Mouse (Mus musculus): Measurements from ENCODE around the gene Cux1. TPM values are rescaled to one million over a fixed set of nuclear protein-coding genes. Genes with fewer than 3 reads are reported as not detected.

Gene Cux1
- polyA plus RNA-seq, 1 experiment from 2014 or later = 17.1 TPM

DNA sequence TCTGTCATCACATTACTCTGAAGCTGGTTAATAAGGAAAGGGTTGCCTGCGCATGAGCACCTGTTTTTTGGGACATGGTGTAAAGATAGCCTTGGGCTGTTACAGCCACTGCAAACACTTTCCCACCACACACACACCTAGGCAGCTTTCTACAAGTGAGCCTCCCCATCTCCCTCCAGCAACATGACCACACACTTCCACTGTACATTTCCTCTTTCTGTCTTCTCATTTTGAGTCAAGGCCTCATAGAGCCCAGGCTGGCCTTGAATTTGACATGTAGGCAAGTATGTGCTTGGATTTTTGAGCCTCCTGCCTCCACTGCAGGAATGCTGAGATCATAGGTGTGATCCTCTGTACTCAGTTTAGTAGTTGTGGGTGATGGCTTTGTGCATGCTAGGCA is 170.6 kb downstream of the Cux1 start:
- no peak overlapping the region for H3K27ac ChIP-seq (replicated peaks)
- H3K9ac ChIP-seq = no peak overlapping the region
- 56% methylated on average over 1 of the region's 1 CpGs for WGBS (ENCODE audit: insufficient replicate concordance)
- H3K4me3 ChIP-seq (replicated peaks) = no peak overlapping the region
- ATAC-seq (ENCODE audit: insufficient read depth) = no peak
- H3K4me1 ChIP-seq (replicated peaks) = peaks cover 11% of the 10 kb centered on the region
- no peaks in the 10 kb centered on the region for H3K9me3 ChIP-seq (replicated peaks)
- H3K4me2 ChIP-seq = no peak overlapping the region
- no peaks in the 10 kb centered on the region for H3K36me3 ChIP-seq (replicated peaks)
- no peaks in the 10 kb centered on the region for H3K27me3 ChIP-seq

DNA sequence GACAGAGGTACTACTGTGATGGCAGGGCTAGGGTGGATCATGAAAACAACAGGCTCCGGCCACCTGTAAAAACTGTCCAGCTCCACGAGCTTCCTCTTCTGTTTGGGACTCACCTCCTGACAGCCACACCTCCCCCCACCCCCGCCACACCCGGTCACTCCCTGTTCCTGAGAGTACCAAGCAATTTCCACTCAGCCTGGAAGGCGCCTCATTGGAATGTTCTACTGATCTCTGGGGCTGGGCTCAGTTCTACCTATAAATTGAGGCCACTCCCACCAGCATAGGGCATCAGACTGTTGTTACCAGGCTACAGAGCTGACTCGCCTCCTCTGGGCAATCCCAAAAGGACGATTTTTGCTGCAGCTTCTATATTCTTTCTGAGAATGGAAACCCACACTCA is 171.0 kb downstream of the Cux1 start:
- Histone ChIP-seq H3K4me2 (no peak overlapping the region), H3K27me3 (no peaks in the 10 kb centered on the region), H3K9ac (no peak overlapping the region), H3K9me3 (replicated peaks) (no peaks in the 10 kb centered on the region), H3K27ac (replicated peaks) (no peak overlapping the region), H3K4me3 (replicated peaks) (no peak overlapping the region), H3K36me3 (replicated peaks) (no peaks in the 10 kb centered on the region), H3K4me1 (replicated peaks) (peaks cover 11% of the 10 kb centered on the region)
- 60% methylated on average over 7 of the region's 7 CpGs for WGBS (ENCODE audit: insufficient replicate concordance)
- ATAC-seq (ENCODE audit: insufficient read depth) = no peak

DNA sequence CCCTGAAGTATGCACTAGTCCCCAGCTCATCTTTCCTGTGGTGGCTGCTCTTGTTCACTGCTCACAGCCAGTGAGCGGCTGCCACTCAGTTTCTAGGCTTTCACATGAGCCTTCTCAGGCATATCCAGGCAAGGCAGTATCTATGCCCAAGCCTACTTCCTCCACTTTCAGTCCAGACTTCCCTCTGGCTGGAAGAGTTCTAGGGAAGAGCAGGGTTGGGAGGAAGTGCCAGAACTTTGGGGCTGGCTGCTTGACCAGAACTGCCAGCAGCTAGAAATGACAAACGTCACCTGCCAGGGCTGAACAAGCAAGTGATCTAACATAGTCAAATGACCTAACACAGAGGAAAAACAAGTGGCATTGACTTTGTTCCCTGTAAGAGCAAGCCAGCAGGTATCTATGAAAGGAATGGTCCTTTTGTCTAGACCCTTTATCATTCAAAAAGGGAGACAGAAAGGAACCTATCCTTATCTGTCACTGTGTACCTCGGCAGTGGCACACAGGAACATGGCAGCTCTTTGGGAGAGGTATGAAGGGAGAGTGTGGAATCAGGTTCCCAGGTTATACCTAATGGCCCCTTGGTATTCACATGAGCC is 171.6 kb downstream of the Cux1 start:
- H3K9ac ChIP-seq = no peak overlapping the region
- H3K27ac ChIP-seq (replicated peaks) = no peak overlapping the region
- ATAC-seq (ENCODE audit: insufficient read depth) = no peak
- no peaks in the 10 kb centered on the region for H3K36me3 ChIP-seq (replicated peaks)
- no peak overlapping the region for H3K4me3 ChIP-seq (replicated peaks)
- H3K4me2 ChIP-seq = no peak overlapping the region
- WGBS (ENCODE audit: insufficient replicate concordance) = 51% methylated on average over 3 of the region's 3 CpGs
- H3K9me3 ChIP-seq (replicated peaks) = no peaks in the 10 kb centered on the region
- peaks cover 11% of the 10 kb centered on the region for H3K4me1 ChIP-seq (replicated peaks)
- no peaks in the 10 kb centered on the region for H3K27me3 ChIP-seq

DNA sequence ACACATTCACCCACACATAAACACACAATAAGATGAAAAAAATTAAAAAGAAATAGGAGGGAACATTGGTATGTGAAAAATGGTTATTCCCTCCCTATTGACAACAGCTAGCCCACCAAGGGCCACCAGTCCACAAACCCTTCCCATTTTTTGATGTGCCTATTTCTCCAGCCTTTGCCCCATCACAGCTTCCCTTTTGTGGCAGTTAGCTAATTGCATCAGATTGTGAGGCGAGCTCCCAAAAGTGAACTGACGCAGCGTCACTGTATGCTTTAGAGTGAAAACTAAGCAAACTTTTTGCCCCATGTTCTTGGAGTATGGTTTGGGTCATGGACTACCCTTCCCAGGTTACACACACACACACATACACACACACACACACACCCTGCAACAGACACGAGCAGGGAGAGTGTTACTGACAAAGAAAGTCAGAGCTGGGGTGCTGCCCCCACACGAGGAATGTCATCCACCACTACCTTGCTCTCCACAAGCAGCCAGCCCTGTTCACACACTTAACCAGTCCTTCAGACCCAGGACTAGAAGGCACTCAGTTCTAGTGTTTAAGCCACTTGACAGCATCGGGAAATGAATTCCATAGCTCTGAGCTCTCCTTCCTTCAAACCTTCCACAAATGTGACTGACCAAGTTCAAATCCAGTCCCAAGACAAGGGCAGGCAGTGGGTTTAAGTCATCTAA is 172.6 kb downstream of the Cux1 start:
- Histone ChIP-seq H3K9ac (no peak overlapping the region), H3K4me1 (replicated peaks) (peaks cover 11% of the 10 kb centered on the region), H3K9me3 (replicated peaks) (no peaks in the 10 kb centered on the region), H3K27me3 (no peaks in the 10 kb centered on the region), H3K27ac (replicated peaks) (no peak overlapping the region), H3K4me2 (no peak overlapping the region), H3K4me3 (replicated peaks) (no peak overlapping the region), H3K36me3 (replicated peaks) (no peaks in the 10 kb centered on the region)
- no peak for ATAC-seq (ENCODE audit: insufficient read depth)
- WGBS (ENCODE audit: insufficient replicate concordance) = 54% methylated on average over 6 of the region's 6 CpGs

DNA sequence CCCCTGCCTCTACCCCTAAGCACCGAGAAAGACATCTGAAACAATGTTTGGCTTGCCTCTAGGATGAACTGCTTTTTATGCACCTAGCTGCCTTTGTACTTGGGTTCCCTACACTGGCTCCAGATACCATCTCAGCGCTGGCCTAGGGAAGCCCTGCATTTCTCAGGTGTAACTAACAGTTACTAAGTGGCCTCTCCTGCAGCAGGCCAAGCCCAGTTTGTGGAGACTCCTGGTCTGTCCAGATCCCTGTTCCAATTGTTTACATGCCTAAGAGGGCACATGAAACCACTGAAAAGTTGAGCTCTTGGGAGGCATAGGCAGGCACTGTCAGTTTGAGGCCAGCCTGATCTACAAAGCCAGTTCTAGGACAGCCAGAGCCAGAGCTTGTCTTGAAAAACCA is 173.7 kb downstream of the Cux1 start:
- Histone ChIP-seq H3K36me3 (replicated peaks) (no peaks in the 10 kb centered on the region), H3K9ac (no peak overlapping the region), H3K27ac (replicated peaks) (no peak overlapping the region), H3K9me3 (replicated peaks) (no peaks in the 10 kb centered on the region), H3K4me3 (replicated peaks) (no peak overlapping the region), H3K4me2 (no peak overlapping the region), H3K27me3 (no peaks in the 10 kb centered on the region), H3K4me1 (replicated peaks) (peaks cover 11% of the 10 kb centered on the region)
- 80% methylated on average over 2 of the region's 2 CpGs for WGBS (ENCODE audit: insufficient replicate concordance)
- no peak for ATAC-seq (ENCODE audit: insufficient read depth)

DNA sequence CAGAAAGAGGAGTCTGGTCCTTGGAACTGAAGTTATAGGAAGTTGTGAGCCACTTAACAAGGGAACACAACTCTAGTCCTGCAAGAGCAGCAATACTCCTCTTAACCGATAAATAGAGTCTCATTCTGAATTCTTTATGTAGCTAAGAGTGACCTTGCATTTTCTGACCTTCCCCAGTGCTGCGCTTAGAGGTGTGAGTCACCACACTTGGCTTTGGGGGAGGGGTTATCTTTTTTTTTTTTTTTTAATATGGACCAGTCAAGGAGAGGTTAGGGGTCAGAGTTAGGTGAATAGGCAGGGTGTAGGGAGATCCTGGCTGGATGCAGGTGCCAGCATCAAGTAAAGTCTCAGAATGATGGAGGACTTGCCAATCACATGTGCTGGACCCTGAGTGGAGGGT is 180.5 kb downstream of the Cux1 start:
- H3K4me3 ChIP-seq (replicated peaks) = no peak overlapping the region
- no peak overlapping the region for H3K27ac ChIP-seq (replicated peaks)
- H3K36me3 ChIP-seq (replicated peaks) = no peaks in the 10 kb centered on the region
- H3K27me3 ChIP-seq = no peaks in the 10 kb centered on the region
- H3K9ac ChIP-seq = no peak overlapping the region
- no peak for ATAC-seq (ENCODE audit: insufficient read depth)
- no peaks in the 10 kb centered on the region for H3K4me1 ChIP-seq (replicated peaks)
- H3K9me3 ChIP-seq (replicated peaks) = no peaks in the 10 kb centered on the region
- WGBS (ENCODE audit: insufficient replicate concordance) = 77% methylated on average over 2 of the region's 2 CpGs
- H3K4me2 ChIP-seq = no peak overlapping the region

DNA sequence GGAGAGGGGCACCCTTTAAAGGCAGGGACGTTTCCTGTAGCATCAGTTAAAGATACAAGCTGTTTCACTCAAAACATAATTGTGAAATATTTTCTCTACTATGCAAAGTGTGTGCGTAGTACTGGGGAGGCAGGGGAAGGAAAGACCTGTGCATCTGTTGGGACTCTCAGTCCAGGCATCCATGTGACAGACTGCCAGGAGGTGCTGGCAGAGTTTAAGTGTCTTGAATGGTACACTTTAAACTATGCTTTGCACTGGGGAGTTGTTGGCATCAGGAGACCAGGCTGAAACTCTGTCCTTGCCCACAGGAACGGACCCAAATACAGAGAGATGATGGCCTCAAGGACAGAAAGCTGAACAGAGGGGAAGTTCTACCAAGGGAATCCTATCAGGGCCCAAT is 182.1 kb downstream of the Cux1 start:
- Histone ChIP-seq H3K4me2 (no peak overlapping the region), H3K4me3 (replicated peaks) (no peak overlapping the region), H3K9ac (no peak overlapping the region), H3K9me3 (replicated peaks) (no peaks in the 10 kb centered on the region), H3K27ac (replicated peaks) (no peak overlapping the region), H3K4me1 (replicated peaks) (no peaks in the 10 kb centered on the region), H3K27me3 (no peaks in the 10 kb centered on the region), H3K36me3 (replicated peaks) (no peaks in the 10 kb centered on the region)
- 69% methylated on average over 3 of the region's 3 CpGs for WGBS (ENCODE audit: insufficient replicate concordance)
- ATAC-seq (ENCODE audit: insufficient read depth) = no peak

DNA sequence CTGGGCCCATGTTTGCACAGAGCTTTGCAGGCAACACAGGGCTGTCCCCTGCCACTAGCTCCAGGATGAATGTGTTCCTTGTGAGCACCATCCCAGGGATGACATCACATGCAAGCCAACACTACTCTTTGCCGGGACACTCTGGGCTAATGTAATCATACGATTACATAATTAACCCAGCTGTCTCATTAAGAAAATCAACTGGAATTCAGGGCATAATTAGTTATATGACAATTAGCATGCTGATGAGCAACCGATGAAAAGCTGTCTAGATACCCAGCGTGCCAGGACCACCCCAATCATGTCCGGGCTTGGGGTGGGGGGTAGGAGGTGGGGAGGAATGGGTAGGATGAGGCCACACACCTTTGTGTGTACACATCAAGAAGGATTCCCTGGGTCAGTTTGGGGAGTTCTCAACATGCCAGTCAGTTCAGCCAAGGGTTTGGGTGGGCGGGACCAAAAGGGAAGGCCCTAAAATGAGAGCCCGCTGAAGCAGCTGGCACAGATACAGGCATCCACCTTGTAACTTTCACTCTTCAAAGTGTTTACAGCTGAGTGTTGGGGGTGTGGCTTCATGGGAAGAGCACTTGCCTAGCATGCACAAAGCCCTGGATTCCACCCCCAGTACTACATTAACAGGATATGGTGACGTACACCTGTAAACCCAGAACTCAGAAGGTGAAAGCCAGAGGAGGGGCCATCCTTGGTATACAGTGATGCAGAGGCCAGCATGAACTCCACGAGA is 184.9 kb downstream of the Cux1 start:
- no peak for ATAC-seq (ENCODE audit: insufficient read depth)
- Histone ChIP-seq H3K4me3 (replicated peaks) (no peak overlapping the region), H3K36me3 (replicated peaks) (no peaks in the 10 kb centered on the region)

DNA sequence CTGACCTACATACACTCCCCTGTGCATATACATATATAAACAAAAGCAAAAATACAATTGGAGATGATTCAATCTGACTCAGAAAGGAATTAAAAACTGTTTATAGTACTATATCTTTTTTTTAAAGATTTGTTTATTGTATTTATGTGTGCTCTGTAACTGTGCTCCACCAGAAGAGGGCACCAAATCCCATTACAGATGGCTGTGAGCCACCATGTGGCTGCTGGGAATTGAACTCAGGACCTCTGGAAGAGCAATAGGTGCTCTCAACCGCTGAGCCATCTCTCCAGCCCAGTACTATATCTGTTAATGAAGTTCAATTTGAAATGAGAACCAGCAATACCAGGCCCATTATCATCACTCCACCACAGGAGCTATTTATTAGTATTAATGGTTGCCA is 187.9 kb downstream of the Cux1 start:
- no peak overlapping the region for H3K27ac ChIP-seq (replicated peaks)
- H3K4me2 ChIP-seq = no peak overlapping the region
- no peaks in the 10 kb centered on the region for H3K4me1 ChIP-seq (replicated peaks)
- H3K4me3 ChIP-seq (replicated peaks) = no peak overlapping the region
- H3K36me3 ChIP-seq (replicated peaks) = no peaks in the 10 kb centered on the region
- no peak for ATAC-seq (ENCODE audit: insufficient read depth)
- H3K9me3 ChIP-seq (replicated peaks) = no peaks in the 10 kb centered on the region
- 81% methylated on average over 1 of the region's 1 CpGs for WGBS (ENCODE audit: insufficient replicate concordance)
- H3K9ac ChIP-seq = no peak overlapping the region
- no peaks in the 10 kb centered on the region for H3K27me3 ChIP-seq

More for the DNA sequence above, 184.9 kb downstream of the Cux1 start:
- Histone ChIP-seq H3K4me1 (replicated peaks) (no peaks in the 10 kb centered on the region), H3K27ac (replicated peaks) (no peak overlapping the region), H3K27me3 (no peaks in the 10 kb centered on the region), H3K9me3 (replicated peaks) (no peaks in the 10 kb centered on the region), H3K4me2 (no peak overlapping the region), H3K9ac (no peak overlapping the region)
- 79% methylated on average over 9 of the region's 9 CpGs for WGBS (ENCODE audit: insufficient replicate concordance)

DNA sequence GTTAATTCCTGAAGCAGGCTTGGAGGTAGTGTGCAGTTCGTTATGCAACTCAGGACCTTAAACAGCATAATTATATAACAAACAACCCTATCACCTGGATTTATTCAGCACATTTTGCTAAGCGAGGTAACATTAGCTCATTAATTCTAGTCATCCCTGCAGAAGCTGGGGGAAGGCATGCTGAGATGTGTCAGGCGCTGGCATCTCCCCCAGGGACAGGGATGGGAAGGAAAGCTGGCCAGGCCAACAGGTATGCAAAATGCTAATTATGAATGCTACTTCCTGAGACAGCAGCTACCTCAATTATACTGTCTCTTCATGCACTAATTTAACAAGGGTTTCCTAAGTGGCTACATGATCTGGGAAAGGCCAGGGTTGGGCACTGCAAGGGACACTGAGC is 190.2 kb downstream of the Cux1 start:
- WGBS (ENCODE audit: insufficient replicate concordance) = 75% methylated on average over 3 of the region's 3 CpGs

DNA sequence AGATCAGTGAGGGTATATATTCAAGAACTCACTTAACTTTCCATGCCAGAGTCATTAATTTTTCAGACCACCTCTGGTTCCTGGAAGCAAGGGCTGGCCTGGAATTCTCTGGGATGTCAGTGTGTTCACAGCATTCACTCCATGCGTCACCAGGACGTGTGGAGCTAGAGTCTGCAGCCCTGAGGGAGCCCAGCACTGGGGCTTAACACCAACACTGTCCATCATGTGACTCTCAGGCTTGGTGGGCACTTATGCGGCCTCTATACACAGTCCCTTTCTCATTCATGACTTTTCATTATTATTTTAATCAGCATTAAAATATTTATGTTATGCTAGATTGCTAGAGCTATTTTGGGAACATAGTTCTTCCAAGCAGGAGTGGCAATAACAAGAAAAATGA is 191.9 kb downstream of the Cux1 start:
- H3K9me3 ChIP-seq (replicated peaks) = no peaks in the 10 kb centered on the region
- WGBS (ENCODE audit: insufficient replicate concordance) = 68% methylated on average over 3 of the region's 3 CpGs
- no peak overlapping the region for H3K4me3 ChIP-seq (replicated peaks)
- no peak overlapping the region for H3K9ac ChIP-seq
- no peaks in the 10 kb centered on the region for H3K4me1 ChIP-seq (replicated peaks)
- H3K27ac ChIP-seq (replicated peaks) = no peak overlapping the region
- H3K27me3 ChIP-seq = no peaks in the 10 kb centered on the region
- no peak for ATAC-seq (ENCODE audit: insufficient read depth)
- no peak overlapping the region for H3K4me2 ChIP-seq
- H3K36me3 ChIP-seq (replicated peaks) = no peaks in the 10 kb centered on the region; the same call in 1 of the 2 replicates

More for the DNA sequence above, 190.2 kb downstream of the Cux1 start:
- Histone ChIP-seq H3K27ac (replicated peaks) (no peak overlapping the region), H3K4me1 (replicated peaks) (no peaks in the 10 kb centered on the region), H3K4me3 (replicated peaks) (no peak overlapping the region), H3K9me3 (replicated peaks) (no peaks in the 10 kb centered on the region), H3K9ac (no peak overlapping the region), H3K27me3 (no peaks in the 10 kb centered on the region), H3K4me2 (no peak overlapping the region), H3K36me3 (replicated peaks) (no peaks in the 10 kb centered on the region)
- no peak for ATAC-seq (ENCODE audit: insufficient read depth)

All from liver, embryonic 15.5 days (tissue).